Mouse (Mus musculus) myocyte (in vitro differentiated cells): ENCODE data around the gene Fam111a. TPM values are rescaled to one million over a fixed set of nuclear protein-coding genes. Genes with fewer than 3 reads are reported as not detected.

ENCODE experiments used
- H3K27me3 ChIP-seq: one replicate; pipeline ENCODE4 v1.6.1; 2011; ENCODE audit not compliant: control insufficient read depth, insufficient read depth, insufficient read length
- H3K36me3 ChIP-seq: one replicate; pipeline ENCODE4 v1.6.1; 2011; ENCODE audit not compliant: control insufficient read depth, insufficient read depth
- H3K4me2 ChIP-seq: one replicate; pipeline ENCODE4 v1.6.1; 2011; ENCODE audit warnings: low read depth, control low read depth
- H3K4me3 ChIP-seq: one replicate; pipeline ENCODE4 v1.5.1; 2011; ENCODE audit warnings: mild to moderate bottlenecking, control low read depth, moderate library complexity
- H3K79me2 ChIP-seq: one replicate; pipeline ENCODE4 v1.6.1; 2011; ENCODE audit not compliant: control insufficient read depth, insufficient read depth
- H3ac ChIP-seq: one replicate; pipeline ENCODE4 v1.6.1; 2011; ENCODE audit not compliant: control insufficient read depth, insufficient read length
- CEBPB ChIP-seq: IDR thresholded peaks from 2 replicates; pipeline ENCODE4 v1.6.1; 2011; ENCODE audit warnings: mild to moderate bottlenecking, moderate library complexity; ENCODE audit not compliant: poor library complexity, insufficient read depth, severe bottlenecking
- E2F4 ChIP-seq: IDR thresholded peaks from one replicate; pipeline ENCODE4 v1.6.1; 2011; ENCODE audit warnings: mild to moderate bottlenecking, control low read depth, moderate library complexity; ENCODE audit not compliant: insufficient read depth
- MAX ChIP-seq: IDR thresholded peaks from one replicate; pipeline ENCODE4 v1.6.1; 2011; ENCODE audit warnings: low read depth, mild to moderate bottlenecking, control low read depth
- MYOD1 ChIP-seq, 3 experiments: IDR thresholded peaks; one replicate each; pipeline ENCODE4 v1.6.1; 2011; ENCODE audit warnings: control low read depth in 2 of 3, low read depth in 2 of 3, mild to moderate bottlenecking in 2 of 3, moderate library complexity in 1 of 3; ENCODE audit not compliant: insufficient read length in 2 of 3, control insufficient read depth in 1 of 3
- MYOG ChIP-seq, 3 experiments: IDR thresholded peaks; one replicate each; pipeline ENCODE4 v1.6.1; 2011; ENCODE audit warnings: control low read depth in 2 of 3, low read depth in 2 of 3, mild to moderate bottlenecking in 2 of 3; ENCODE audit not compliant: insufficient read length in 2 of 3, control insufficient read depth in 1 of 3, insufficient read depth in 1 of 3
- POLR2A ChIP-seq: IDR thresholded peaks from one replicate; pipeline ENCODE4 v1.6.1; 2011; ENCODE audit warnings: low read depth, mild to moderate bottlenecking, control low read depth, moderate library complexity; ENCODE audit not compliant: insufficient read length
- POLR2AphosphoS2 ChIP-seq: IDR thresholded peaks from one replicate; pipeline ENCODE4 v1.6.1; 2011; ENCODE audit warnings: low read depth, control low read depth; ENCODE audit not compliant: insufficient read length
- REST ChIP-seq: IDR thresholded peaks from one replicate; pipeline ENCODE4 v1.6.1; 2011; ENCODE audit warnings: mild to moderate bottlenecking, control low read depth, moderate library complexity; ENCODE audit not compliant: insufficient read depth, insufficient read length
- SRF ChIP-seq: IDR thresholded peaks from one replicate; pipeline ENCODE4 v1.6.1; 2011; ENCODE audit warnings: low read depth; ENCODE audit not compliant: control insufficient read depth, insufficient read length
- TCF12 ChIP-seq: IDR thresholded peaks from one replicate; pipeline ENCODE4 v1.6.1; 2011; ENCODE audit warnings: mild to moderate bottlenecking, control low read depth; ENCODE audit not compliant: poor library complexity, insufficient read depth, severe bottlenecking
- TCF3 ChIP-seq: IDR thresholded peaks from one replicate; pipeline ENCODE4 v1.6.1; 2011; ENCODE audit warnings: low read depth, control low read depth; ENCODE audit not compliant: insufficient read length
- USF1 ChIP-seq: IDR thresholded peaks from one replicate; pipeline ENCODE4 v1.6.1; 2011; ENCODE audit warnings: low read depth, mild to moderate bottlenecking, control low read depth, moderate library complexity
- polyA plus RNA-seq: library from polyadenylated mRNA; unstranded; fragments of >200 nt; fragmentation: generic; extraction: Trizol; gene quantifications from one replicate; pipeline ENCODE4 v1.2.1, GENCODE M21; 2012; ENCODE audit warnings: missing spikeins

Fam111a gene
- polyA plus RNA-seq, 1 experiment = 5.4 TPM

GRCm38 (mm10) chr19:12599674-12600073 lies 54.1 kb downstream of the Fam111a start, which contains the start of gene Gm4952:
Gm4952 (plus strand) TSS chr19:12599974.
- H3ac ChIP-seq = no peak within 1 kb of the TSS
- no peaks in the 10 kb centered on the region for H3K36me3 ChIP-seq
- no peak within 1 kb of the TSS for H3K4me3 ChIP-seq
- H3K27me3 ChIP-seq = no peaks in the 10 kb centered on the region
- TF ChIP-seq TCF3 (no peak), POLR2A (no peak), MYOG (IDR thresholded peaks at IDR 0.05; ENCODE audit: control insufficient read depth in 1 of 3, insufficient read depth in 1 of 3, insufficient read length in 2 of 3, low read depth in 2 of 3) (no peak), USF1 (no peak), TCF12 (no peak), CEBPB (no peak), REST (no peak), POLR2AphosphoS2 (no peak), SRF (no peak), MYOD1 (IDR thresholded peaks at IDR 0.05; ENCODE audit: control insufficient read depth in 1 of 3, insufficient read length in 2 of 3, low read depth in 2 of 3) (no peak), MAX (no peak), E2F4 (no peak)
- H3K79me2 ChIP-seq = no peaks in the 10 kb centered on the region
- H3K4me2 ChIP-seq = no peak within 1 kb of the TSS

GRCm38 (mm10) chr19:12600684-12601480 lies 55.3 kb downstream of the Fam111a start:
- no peaks in the 10 kb centered on the region for H3K27me3 ChIP-seq
- no peak overlapping the region for H3K4me3 ChIP-seq
- H3ac ChIP-seq = no peak overlapping the region
- no peak overlapping the region for H3K4me2 ChIP-seq
- H3K79me2 ChIP-seq = no peaks in the 10 kb centered on the region
- TF ChIP-seq POLR2A (no peak), USF1 (no peak), SRF (no peak), MYOG (IDR thresholded peaks at IDR 0.05; ENCODE audit: control insufficient read depth in 1 of 3, insufficient read depth in 1 of 3, insufficient read length in 2 of 3, low read depth in 2 of 3) (no peak), MAX (no peak), REST (no peak), E2F4 (no peak), TCF12 (no peak), MYOD1 (IDR thresholded peaks at IDR 0.05; ENCODE audit: control insufficient read depth in 1 of 3, insufficient read length in 2 of 3, low read depth in 2 of 3) (no peak), POLR2AphosphoS2 (no peak), TCF3 (no peak), CEBPB (no peak)
- no peaks in the 10 kb centered on the region for H3K36me3 ChIP-seq

GRCm38 (mm10) chr19:12608336-12608735 lies 62.8 kb downstream of the Fam111a start:
- no peak overlapping the region for H3K4me2 ChIP-seq
- H3K36me3 ChIP-seq = no peaks in the 10 kb centered on the region
- no peak overlapping the region for H3K4me3 ChIP-seq
- H3K79me2 ChIP-seq = no peaks in the 10 kb centered on the region
- TF ChIP-seq REST = no peak
- TF ChIP-seq MYOD1 (IDR thresholded peaks at IDR 0.05; ENCODE audit: control insufficient read depth in 1 of 3, insufficient read length in 2 of 3, low read depth in 2 of 3) = no peak
- no peak for TF ChIP-seq SRF
- no peak for TF ChIP-seq USF1
- no peak for TF ChIP-seq CEBPB
- TF ChIP-seq TCF3 = no peak
- no peak for TF ChIP-seq MAX
- no peak for TF ChIP-seq POLR2A
- TF ChIP-seq TCF12 = no peak
- no peak for TF ChIP-seq MYOG (IDR thresholded peaks at IDR 0.05; ENCODE audit: control insufficient read depth in 1 of 3, insufficient read depth in 1 of 3, insufficient read length in 2 of 3, low read depth in 2 of 3)
- no peak for TF ChIP-seq E2F4
- TF ChIP-seq POLR2AphosphoS2 = no peak
- H3ac ChIP-seq = no peak overlapping the region
- H3K27me3 ChIP-seq = no peaks in the 10 kb centered on the region

GRCm38 (mm10) chr19:12613646-12614045 lies 68.1 kb downstream of the Fam111a start:
- TF ChIP-seq USF1 = no peak
- no peak for TF ChIP-seq POLR2A
- TF ChIP-seq MYOD1 (IDR thresholded peaks at IDR 0.05; ENCODE audit: control insufficient read depth in 1 of 3, insufficient read length in 2 of 3, low read depth in 2 of 3) = no peak
- no peak for TF ChIP-seq POLR2AphosphoS2
- TF ChIP-seq CEBPB = no peak
- no peak for TF ChIP-seq TCF3
- TF ChIP-seq SRF = no peak
- no peak for TF ChIP-seq MYOG (IDR thresholded peaks at IDR 0.05; ENCODE audit: control insufficient read depth in 1 of 3, insufficient read depth in 1 of 3, insufficient read length in 2 of 3, low read depth in 2 of 3)
- H3K27me3 ChIP-seq = no peaks in the 10 kb centered on the region
- no peak overlapping the region for H3K4me3 ChIP-seq
- H3K36me3 ChIP-seq = no peaks in the 10 kb centered on the region
- no peaks in the 10 kb centered on the region for H3K79me2 ChIP-seq
- no peak overlapping the region for H3K4me2 ChIP-seq
- no peak overlapping the region for H3ac ChIP-seq
